Mouse (Mus musculus) erythroblast, embryonic 14.5 days (primary cell): ENCODE results near the gene Kcnip2.

Source experiments
- GATA1 ChIP-seq: IDR thresholded peaks from 2 replicates; pipeline ENCODE4 v1.6.1; 2012; ENCODE audit warnings: low read length, inconsistent platforms, mixed read lengths
- TAL1 ChIP-seq: IDR thresholded peaks from 3 replicates; pipeline ENCODE4 v1.6.1; 2012; ENCODE audit warnings: low read length, inconsistent platforms, mixed read lengths

DNA sequence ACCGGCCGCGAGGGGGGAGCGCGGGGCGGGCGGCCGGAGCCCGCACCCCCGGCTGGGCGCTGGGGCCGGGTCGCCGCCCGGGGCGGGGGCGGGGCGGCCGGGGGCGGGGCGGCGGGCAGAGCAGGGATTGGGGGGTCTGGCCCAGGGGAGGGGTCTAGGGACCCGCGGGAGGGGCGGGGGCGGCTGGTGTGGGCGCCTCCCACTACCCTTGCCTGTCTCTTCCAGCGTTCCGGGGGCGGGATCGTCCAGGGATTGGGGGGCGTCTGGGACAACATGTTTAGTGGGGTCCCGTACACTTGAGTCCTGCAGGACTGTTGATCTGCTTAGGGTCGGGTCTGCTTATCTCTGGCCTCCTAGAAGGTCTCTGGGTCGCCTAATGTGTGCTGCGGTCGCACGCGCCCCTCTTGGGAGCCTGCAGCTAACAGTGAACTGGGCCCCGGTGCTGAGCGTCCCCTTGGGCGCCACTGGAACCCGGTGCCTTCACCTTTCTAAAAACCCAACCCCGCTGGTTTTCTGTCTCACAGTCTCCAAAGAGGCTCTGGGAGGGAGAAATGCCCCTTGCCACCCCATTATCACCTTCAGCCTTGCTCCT, 72.8 kb downstream of the Kcnip2 start:
- TF ChIP-seq GATA1 (no peak), TAL1 (no peak)
